Mouse (Mus musculus) MEL (cell line): ENCODE data around the gene Grid1.

Experiments used
- CHD1 ChIP-seq: IDR thresholded peaks from 2 replicates; pipeline ENCODE4 v1.6.1; 2012; ENCODE audit warnings: low read depth, mild to moderate bottlenecking, inconsistent platforms, low read length, improper control_type of control experiment
- CHD2 ChIP-seq: IDR thresholded peaks from 2 replicates; pipeline ENCODE4 v1.6.1; 2011; ENCODE audit warnings: low read length, improper control_type of control experiment
- CTCF ChIP-seq, 3 experiments: IDR thresholded peaks in 2 of 3; conservative IDR thresholded peaks in 1 of 3; 2 replicates each; pipeline ENCODE4 v1.5.1; 2011 to 2012; ENCODE audit warnings: low read length in 3 of 3, low read depth in 2 of 3, mild to moderate bottlenecking in 2 of 3, improper control_type of control experiment in 1 of 3, inconsistent platforms in 1 of 3, mixed read lengths in 1 of 3, moderate library complexity in 1 of 3; ENCODE audit not compliant: control insufficient read depth in 1 of 3, insufficient read depth in 1 of 3, poor library complexity in 1 of 3, severe bottlenecking in 1 of 3
- EP300 ChIP-seq, 2 experiments: IDR thresholded peaks; 2 replicates each; pipeline ENCODE4 v1.6.1; 2011; ENCODE audit warnings: improper control_type of control experiment in 2 of 2, low read length in 2 of 2, low read depth in 1 of 2, mild to moderate bottlenecking in 1 of 2
- MAZ ChIP-seq: IDR thresholded peaks from 2 replicates; pipeline ENCODE4 v1.6.1; 2012; ENCODE audit warnings: low read depth, mild to moderate bottlenecking, inconsistent platforms, low read length, improper control_type of control experiment
- NELFE ChIP-seq: IDR thresholded peaks from 2 replicates; pipeline ENCODE4 v1.6.1; 2011; ENCODE audit warnings: low read depth, low read length, improper control_type of control experiment
- POLR2A ChIP-seq, 2 experiments: IDR thresholded peaks; 2 replicates each; pipeline ENCODE4 v1.6.1; 2011 to 2012; ENCODE audit warnings: low read length in 2 of 2, mild to moderate bottlenecking in 2 of 2, control low read depth in 1 of 2, improper control_type of control experiment in 1 of 2, low read depth in 1 of 2, moderate library complexity in 1 of 2; ENCODE audit not compliant: control insufficient read depth in 1 of 2, insufficient read depth in 1 of 2, poor library complexity in 1 of 2
- POLR2AphosphoS2 ChIP-seq: IDR thresholded peaks from 2 replicates; pipeline ENCODE4 v1.6.1; 2011; ENCODE audit warnings: low read length, improper control_type of control experiment
- POLR2AphosphoS5 ChIP-seq: IDR thresholded peaks from 2 replicates; pipeline ENCODE4 v1.6.1; 2012; ENCODE audit warnings: low read depth, borderline replicate concordance, mild to moderate bottlenecking, inconsistent platforms, low read length, moderate library complexity, mixed read lengths
- RAD21 ChIP-seq: IDR thresholded peaks from 2 replicates; pipeline ENCODE4 v1.6.1; 2011; ENCODE audit warnings: mild to moderate bottlenecking, low read depth, low read length, improper control_type of control experiment
- TBP ChIP-seq: IDR thresholded peaks from 2 replicates; pipeline ENCODE4 v1.8.0; 2011; ENCODE audit warnings: low read depth, low read length, improper control_type of control experiment
- ZC3H11A ChIP-seq: IDR thresholded peaks from 2 replicates; pipeline ENCODE4 v1.6.1; 2012; ENCODE audit warnings: low read depth, mild to moderate bottlenecking, inconsistent platforms, low read length, improper control_type of control experiment

DNA sequence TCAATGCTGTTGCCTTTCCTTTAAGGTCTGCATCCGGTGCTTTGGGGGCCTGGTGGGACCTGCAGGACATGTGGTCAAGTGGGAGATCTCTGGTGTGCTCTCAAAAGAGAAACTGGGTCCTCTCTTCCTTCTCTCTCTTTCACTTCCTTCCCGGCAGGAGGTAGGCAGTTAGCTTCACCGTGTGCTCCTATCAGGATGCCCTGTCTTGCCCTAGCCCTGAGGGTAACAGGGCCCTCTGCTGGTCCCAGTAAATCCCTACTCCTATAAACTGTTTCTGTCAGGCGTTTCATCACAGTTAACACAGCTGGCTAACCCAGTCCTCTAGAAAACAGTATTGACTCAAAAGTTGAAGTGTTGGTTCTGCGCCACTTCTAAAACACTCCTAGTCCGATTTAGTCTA is 9.9 kb downstream of the Grid1 start:
- TF ChIP-seq CHD2 (no peak), POLR2A (IDR thresholded peaks at IDR 0.05; ENCODE audit: control insufficient read depth in 1 of 2, insufficient read depth in 1 of 2, low read depth in 1 of 2, low read length in 2 of 2, poor library complexity in 1 of 2) (no peak), NELFE (no peak), ZC3H11A (no peak), EP300 (IDR thresholded peaks at IDR 0.05; ENCODE audit: low read depth in 1 of 2, low read length in 2 of 2) (no peak), CTCF (IDR thresholded peaks at IDR 0.05 in 2 of 3, conservative IDR thresholded peaks at IDR 0.05 in 1 of 3; ENCODE audit: control insufficient read depth in 1 of 3, insufficient read depth in 1 of 3, low read depth in 2 of 3, low read length in 3 of 3, poor library complexity in 1 of 3, severe bottlenecking in 1 of 3) (no peak), CHD1 (no peak), POLR2AphosphoS5 (no peak), TBP (no peak), RAD21 (no peak), MAZ (no peak), POLR2AphosphoS2 (no peak)
